Mouse (Mus musculus): ENCODE measurements at regions not wholly inside any gene's neighbourhood (a gene's known extent, or its start where the extent isn't known, plus 50 kb on each side); places are given as distances from the start of the nearest gene placed in this dataset.

- TF ChIP-seq GATA1 (IDR thresholded peaks at IDR 0.05; ENCODE audit: borderline replicate concordance, low read length) = no peak
- TF ChIP-seq FLI1 (IDR thresholded peaks at IDR 0.05; ENCODE audit: low read length) = no peak
Measured at GRCm38 (mm10) chr7:90043526-90043925, 62.7 kb upstream of the Eed start.
